Mouse (Mus musculus) A20 (cell line): ENCODE measurements around the gene Unc5c.

ENCODE experiments used
- DNase-seq: peaks from one replicate; pipeline ENCODE4 v3.0.0-alpha.2; 2011; ENCODE audit warnings: low read depth, low spot score

Unc5c gene

GRCm38 (mm10) chr3:141511253-141512038 lies 46.4 kb downstream of the Unc5c start:
- no peak for DNase-seq

- DNase-seq, result no peak
Measured at GRCm38 (mm10) chr3:141528751-141529150, 63.7 kb downstream of the Unc5c start.

GRCm38 (mm10) chr3:141529599-141529998 lies 64.6 kb downstream of the Unc5c start:
- peak; percentile 7 for DNase-seq

- no peak for DNase-seq
Measured at GRCm38 (mm10) chr3:141533861-141534260, 68.8 kb downstream of the Unc5c start.

- DNase-seq, result no peak
Measured at GRCm38 (mm10) chr3:141536857-141537256, 71.8 kb downstream of the Unc5c start.

- no peak for DNase-seq
Measured at GRCm38 (mm10) chr3:141538120-141538519, 73.1 kb downstream of the Unc5c start.

- DNase-seq, result no peak
Measured at GRCm38 (mm10) chr3:141540749-141541148, 75.7 kb downstream of the Unc5c start.

- peak; percentile 51 for DNase-seq
Measured at GRCm38 (mm10) chr3:141547341-141547814, 82.4 kb downstream of the Unc5c start.

- DNase-seq, result no peak
Measured at GRCm38 (mm10) chr3:141549661-141550060, 84.6 kb downstream of the Unc5c start.

GRCm38 (mm10) chr3:141552960-141553359 lies 87.9 kb downstream of the Unc5c start:
- DNase-seq, result no peak

GRCm38 (mm10) chr3:141557072-141557471 lies 92.1 kb downstream of the Unc5c start:
- no peak for DNase-seq

- no peak for DNase-seq
Measured at GRCm38 (mm10) chr3:141575076-141575688, 110.2 kb downstream of the Unc5c start.

- no peak for DNase-seq
Measured at GRCm38 (mm10) chr3:141577382-141577781, 112.4 kb downstream of the Unc5c start.

- DNase-seq, result no peak
Measured at GRCm38 (mm10) chr3:141581190-141581891, 116.3 kb downstream of the Unc5c start.

- DNase-seq, result no peak
Measured at GRCm38 (mm10) chr3:141581892-141582214, 116.8 kb downstream of the Unc5c start.

GRCm38 (mm10) chr3:141583180-141583579 lies 118.2 kb downstream of the Unc5c start:
- no peak for DNase-seq

- no peak for DNase-seq
Measured at GRCm38 (mm10) chr3:141589392-141590012, 124.5 kb downstream of the Unc5c start.

- no peak for DNase-seq
Measured at GRCm38 (mm10) chr3:141593249-141593648, 128.2 kb downstream of the Unc5c start.

- no peak for DNase-seq
Measured at GRCm38 (mm10) chr3:141594120-141594519, 129.1 kb downstream of the Unc5c start.

GRCm38 (mm10) chr3:141595073-141595472 lies 130.1 kb downstream of the Unc5c start:
- no peak for DNase-seq

GRCm38 (mm10) chr3:141596461-141596860 lies 131.4 kb downstream of the Unc5c start:
- no peak for DNase-seq

- no peak for DNase-seq
Measured at GRCm38 (mm10) chr3:141596881-141597280, 131.9 kb downstream of the Unc5c start.
